Mouse (Mus musculus) forebrain, embryonic 14.5 days (tissue): ENCODE results near the gene Sgce. TPM values are rescaled to one million over a fixed set of nuclear protein-coding genes. Genes with fewer than 3 reads are reported as not detected.
A peak's percentile ranks its signal among the peaks of the same experiment; 100 is the strongest.

Source experiments
- ATAC-seq: fragments of 200-750 bp; cut with Nextera tagmentation; 2 replicates; pipeline ENCODE4 v1.8.0; 2017; ENCODE audit warnings: mild to moderate bottlenecking, moderate library complexity
- DNase-seq: peaks from one replicate; pipeline ENCODE4 v3.0.0-alpha.2; 2015; ENCODE audit warnings: low spot score
- H3K27ac ChIP-seq: fragments of 300-500 bp; sonication (generic); 2 replicates; pipeline ENCODE4 v1.5.1; 2014; ENCODE audit warnings: low read depth, mild to moderate bottlenecking, control low read depth, low read length, moderate library complexity
- H3K27me3 ChIP-seq: fragments of 300-500 bp; sonication (generic); replicated peaks from 2 replicates; pipeline ENCODE4 v1.6.1; 2014; ENCODE audit warnings: low read length, control low read depth, mixed read lengths; ENCODE audit not compliant: control insufficient read depth, insufficient read depth
- H3K36me3 ChIP-seq: fragments of 300-500 bp; sonication (generic); 2 replicates; pipeline ENCODE4 v1.6.1; 2014; ENCODE audit warnings: low read length, control low read depth; ENCODE audit not compliant: control insufficient read depth, insufficient read depth
- H3K4me1 ChIP-seq: fragments of 300-500 bp; sonication (generic); 2 replicates; pipeline ENCODE4 v1.6.1; 2014; ENCODE audit warnings: antibody characterized with exemption, low read length, control low read depth; ENCODE audit not compliant: control insufficient read depth, insufficient read depth
- H3K4me2 ChIP-seq: fragments of 300-500 bp; sonication (generic); 2 replicates; pipeline ENCODE4 v1.6.1; 2014; ENCODE audit warnings: mild to moderate bottlenecking, control low read depth, low read length
- H3K4me3 ChIP-seq: fragments of 300-500 bp; sonication (generic); 2 replicates; pipeline ENCODE4 v1.5.1; 2014; ENCODE audit warnings: low read depth, low read length, control low read depth
- H3K9ac ChIP-seq: fragments of 300-500 bp; sonication (generic); 2 replicates; pipeline ENCODE4 v1.6.1; 2014; ENCODE audit warnings: mild to moderate bottlenecking, low read length, control low read depth, moderate library complexity
- H3K9me3 ChIP-seq: fragments of 300-500 bp; sonication (generic); replicated peaks from 2 replicates; pipeline ENCODE4 v1.6.1; 2016; ENCODE audit warnings: low read length, control low read depth, mixed read lengths; ENCODE audit not compliant: control insufficient read depth
- WGBS: fragments of 180-500 bp; shearing (Covaris S2); extraction: QIAGEN DNeasy Blood & Tissue Kit; methylation state at CpG from one replicate; pipeline ENCODE4 v1.1.7; 2014; 5-methylcytosine and 5-hydroxymethylcytosine counted together
- polyA plus RNA-seq: library from polyadenylated mRNA; unstranded; fragments of >200 nt; fragmentation: Nextera tagmentation; extraction: Ambion mirVana; gene quantifications from 2 replicates; pipeline ENCODE4 v1.2.1, GENCODE M21; 2014

Gene Sgce
- polyA plus RNA-seq, 1 experiment from 2014 or later, result 48.0 TPM

GRCm38 (mm10) chr6:4748506-4748961, 1.5 kb upstream of the Sgce start:
- Histone ChIP-seq H3K27me3 (no peaks in the 10 kb centered on the region), H3K27ac (peak overlapping the region; percentile 11; the same call in 1 of the 2 replicates), H3K9ac (peak overlapping the region; percentile 37; the same call in 1 of the 2 replicates), H3K4me1 (no peaks in the 10 kb centered on the region), H3K9me3 (peaks cover 6% of the 10 kb centered on the region; the same call in 1 of the 2 replicates), H3K36me3 (no peaks in the 10 kb centered on the region), H3K4me2 (peak overlapping the region; percentile 57), H3K4me3 (peak overlapping the region; percentile 31)
- DNase-seq (peak; percentile 65), ATAC-seq (peak; percentile 13)
- WGBS, result 53% methylated on average over 15 of the region's 15 CpGs

GRCm38 (mm10) chr6:4747677-4748505, 884 bp upstream of the Sgce start:
- DNase-seq, result peak; percentile 91
- 51% methylated on average over 71 of the region's 71 CpGs for WGBS
- Histone ChIP-seq H3K4me3 (peak overlapping the region; percentile 31), H3K36me3 (no peaks in the 10 kb centered on the region), H3K27ac (peak overlapping the region; percentile 11; the same call in 1 of the 2 replicates), H3K4me1 (peaks cover 2% of the 10 kb centered on the region; the same call in 1 of the 2 replicates), H3K9me3 (peaks cover 6% of the 10 kb centered on the region; the same call in 1 of the 2 replicates), H3K4me2 (peak overlapping the region; percentile 57), H3K9ac (peak overlapping the region; percentile 44; the same call in 1 of the 2 replicates), H3K27me3 (no peaks in the 10 kb centered on the region)
- ATAC-seq, result peak; percentile 53

- 54% methylated on average over 22 of the region's 22 CpGs for WGBS
- DNase-seq (no peak), ATAC-seq (no peak)
- H3K36me3 ChIP-seq, result no peaks in the 10 kb centered on the region
- peak overlapping the region; percentile 83 for H3K27ac ChIP-seq
- peaks cover 9% of the 10 kb centered on the region for H3K4me1 ChIP-seq
- peak overlapping the region; percentile 77 for H3K9ac ChIP-seq
- peak overlapping the region; percentile 48 for H3K4me3 ChIP-seq
- H3K9me3 ChIP-seq, result peaks cover 6% of the 10 kb centered on the region; the same call in 1 of the 2 replicates
- peak overlapping the region; percentile 56 for H3K4me2 ChIP-seq
- no peaks in the 10 kb centered on the region for H3K27me3 ChIP-seq
Observed at GRCm38 (mm10) chr6:4746036-4746695, 841 bp downstream of the Sgce start.

GRCm38 (mm10) chr6:4740511-4740910, 6.5 kb downstream of the Sgce start:
- WGBS, result 4% methylated on average over 6 of the region's 6 CpGs
- H3K9me3 ChIP-seq, result no peaks in the 10 kb centered on the region
- DNase-seq (peak; percentile 92), ATAC-seq (peak; percentile 40)
- H3K4me3 ChIP-seq, result no peak overlapping the region
- H3K4me1 ChIP-seq, result peaks cover 43% of the 10 kb centered on the region
- H3K36me3 ChIP-seq, result no peaks in the 10 kb centered on the region
- no peaks in the 10 kb centered on the region for H3K27me3 ChIP-seq
- H3K27ac ChIP-seq, result peak overlapping the region; percentile 27; the same call in 1 of the 2 replicates
- H3K4me2 ChIP-seq, result peak overlapping the region; percentile 32
- no peak overlapping the region for H3K9ac ChIP-seq

- no peak overlapping the region for H3K4me3 ChIP-seq
- peak overlapping the region; percentile 32 for H3K4me2 ChIP-seq
- no peaks in the 10 kb centered on the region for H3K36me3 ChIP-seq
- H3K4me1 ChIP-seq, result peaks cover 43% of the 10 kb centered on the region
- peak overlapping the region; percentile 58; the same call in 1 of the 2 replicates for H3K27ac ChIP-seq
- H3K9ac ChIP-seq, result no peak overlapping the region
- H3K9me3 ChIP-seq, result no peaks in the 10 kb centered on the region
- peak; percentile 87 for DNase-seq
- no peaks in the 10 kb centered on the region for H3K27me3 ChIP-seq
- ATAC-seq, result peak; percentile 77
- WGBS, result 3% methylated on average over 13 of the region's 13 CpGs
Observed at GRCm38 (mm10) chr6:4739522-4740355, 7.3 kb downstream of the Sgce start.

- no peaks in the 10 kb centered on the region for H3K36me3 ChIP-seq
- H3K4me3 ChIP-seq, result no peak overlapping the region
- 5% methylated on average over 2 of the region's 2 CpGs for WGBS
- H3K4me1 ChIP-seq, result peaks cover 43% of the 10 kb centered on the region
- H3K27ac ChIP-seq, result no peak overlapping the region
- no peaks in the 10 kb centered on the region for H3K9me3 ChIP-seq
- DNase-seq (no peak), ATAC-seq (no peak)
- no peaks in the 10 kb centered on the region for H3K27me3 ChIP-seq
- no peak overlapping the region for H3K9ac ChIP-seq
- peak overlapping the region; percentile 12; the same call in 1 of the 2 replicates for H3K4me2 ChIP-seq
Observed at GRCm38 (mm10) chr6:4738717-4739116, 8.3 kb downstream of the Sgce start.

GRCm38 (mm10) chr6:4738034-4738629, 8.9 kb downstream of the Sgce start:
- no peaks in the 10 kb centered on the region for H3K9me3 ChIP-seq
- 12% methylated on average over 11 of the region's 11 CpGs for WGBS
- H3K27me3 ChIP-seq, result no peaks in the 10 kb centered on the region
- H3K4me1 ChIP-seq, result peaks cover 43% of the 10 kb centered on the region
- DNase-seq, result peak; percentile 58
- peak overlapping the region; percentile 12; the same call in 1 of the 2 replicates for H3K4me2 ChIP-seq
- peak overlapping the region; percentile 9; the same call in 1 of the 2 replicates for H3K9ac ChIP-seq
- H3K27ac ChIP-seq, result no peak overlapping the region
- peak; percentile 22; the same call in 1 of the 2 replicates for ATAC-seq
- no peaks in the 10 kb centered on the region for H3K36me3 ChIP-seq
- H3K4me3 ChIP-seq, result no peak overlapping the region

- no peaks in the 10 kb centered on the region for H3K27me3 ChIP-seq
- ATAC-seq (no peak), DNase-seq (no peak)
- no peak overlapping the region for H3K4me3 ChIP-seq
- H3K27ac ChIP-seq, result no peak overlapping the region
- H3K36me3 ChIP-seq, result no peaks in the 10 kb centered on the region
- WGBS, result 85% methylated on average over 9 of the region's 9 CpGs
- peaks cover 36% of the 10 kb centered on the region for H3K4me1 ChIP-seq
- no peak overlapping the region for H3K9ac ChIP-seq
- no peak overlapping the region for H3K4me2 ChIP-seq
- no peaks in the 10 kb centered on the region for H3K9me3 ChIP-seq
Observed at GRCm38 (mm10) chr6:4736372-4736771, 10.6 kb downstream of the Sgce start.
